Mouse (Mus musculus) layer of hippocampus, postnatal 10 days (tissue): ENCODE results near the gene Ovol1. TPM values are rescaled to one million over a fixed set of nuclear protein-coding genes. Genes with fewer than 3 reads are reported as not detected.

Experiments used
- DNase-seq, 2 experiments: peaks; one replicate each; pipeline ENCODE4 v3.0.0; 2021; ENCODE audit warnings: low spot score in 2 of 2
- total RNA-seq, 2 experiments: library from RNA; stranded (reverse); gene quantifications; 2 replicates each; pipeline ENCODE4 v1.2.3; 2021

Ovol1 gene
- total RNA-seq, 2 experiments from 2014 or later: not detected

DNA sequence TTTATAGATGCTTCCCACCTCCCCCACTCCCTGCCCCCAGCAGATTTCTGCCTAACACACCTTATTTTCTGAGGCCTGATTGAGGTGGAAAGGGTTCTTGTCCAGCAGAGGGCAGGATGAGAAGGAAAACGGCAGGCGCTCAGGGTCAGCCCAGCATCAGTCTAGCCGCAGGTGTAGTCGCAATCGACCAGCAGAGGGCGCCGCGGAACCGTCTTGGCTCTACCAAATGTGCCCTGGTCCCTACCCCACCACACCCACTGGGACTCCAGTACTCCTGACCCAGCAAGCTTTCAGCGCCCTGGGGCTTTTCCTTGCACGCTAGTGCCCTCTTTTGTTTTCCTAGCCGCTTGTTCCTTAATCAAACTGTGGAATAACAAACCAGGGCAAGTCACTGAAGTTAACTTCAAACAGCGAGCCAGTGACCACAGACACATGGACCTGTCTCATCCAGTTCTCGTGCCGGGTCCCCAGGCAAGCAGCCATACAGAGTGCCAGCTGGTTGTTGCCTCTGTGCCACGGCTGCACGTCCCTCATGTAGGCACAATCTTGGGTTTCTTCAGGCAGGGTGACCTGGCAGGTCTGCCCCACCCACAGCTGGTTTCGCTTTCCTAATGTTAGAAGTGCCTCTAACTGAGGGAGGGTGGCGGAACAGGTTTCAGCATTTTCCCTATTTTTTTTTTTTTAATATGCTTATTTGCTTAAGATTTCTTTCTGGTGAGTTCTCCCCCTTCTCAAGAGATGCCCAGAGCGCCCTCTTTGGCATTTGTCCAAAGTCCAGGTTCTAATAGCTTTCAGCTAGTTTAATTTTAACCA is 30.9 kb downstream of the Ovol1 start:
- peak; percentile 96 for DNase-seq

DNA sequence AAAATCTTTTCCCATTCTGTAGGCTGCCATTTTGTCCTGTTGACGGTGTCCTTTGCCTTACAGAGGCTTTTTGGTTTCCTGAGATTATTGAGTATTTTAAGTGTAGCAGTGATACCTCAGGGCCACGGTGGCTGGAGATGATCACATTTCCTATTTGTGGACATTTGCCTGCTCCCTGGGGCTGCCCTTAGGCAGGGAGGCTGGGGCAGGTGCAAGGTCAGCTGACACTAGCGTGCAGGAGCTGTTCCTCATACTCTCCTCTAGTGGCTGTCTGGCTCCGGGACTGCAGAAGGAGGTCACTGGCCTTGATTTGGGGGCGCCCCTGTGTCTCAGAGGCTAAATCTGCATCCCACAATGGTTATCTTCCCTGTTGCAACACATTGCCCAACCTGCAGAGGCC is 35.2 kb downstream of the Ovol1 start:
- DNase-seq: no peak

- DNase-seq: no peak
These were observed 41.7 kb downstream of the Ovol1 start for GRCm38 (mm10) chr19:5518721-5519120.

DNA sequence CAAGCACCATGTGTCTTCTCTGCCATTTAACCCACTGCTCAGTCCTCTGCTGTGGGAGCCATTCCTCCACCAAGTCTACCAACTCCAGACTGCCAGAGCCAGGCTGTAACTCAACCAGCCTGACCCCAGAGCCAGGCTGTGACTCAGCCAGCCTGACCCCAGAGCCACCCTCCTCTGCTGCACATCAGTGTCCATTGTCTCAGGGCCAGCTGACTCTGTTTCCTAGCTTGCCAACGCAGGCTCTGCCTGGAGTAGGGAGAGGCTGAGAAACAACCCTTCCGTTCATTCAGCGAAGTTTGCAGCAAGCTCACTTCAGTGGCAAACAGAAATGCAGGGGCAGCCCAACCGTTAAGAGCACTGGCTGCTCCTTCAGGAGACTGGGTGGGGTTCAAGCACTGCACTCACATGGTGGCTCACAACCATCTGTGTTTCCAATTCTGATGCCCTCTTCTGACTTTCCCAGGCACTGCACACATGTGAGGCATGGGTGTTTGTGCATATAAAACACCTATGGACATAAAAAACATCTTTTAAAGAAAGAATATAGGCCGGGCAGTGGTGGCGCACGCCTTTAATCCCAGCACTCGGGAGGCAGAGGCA is 43.4 kb downstream of the Ovol1 start:
- DNase-seq: no peak

DNA sequence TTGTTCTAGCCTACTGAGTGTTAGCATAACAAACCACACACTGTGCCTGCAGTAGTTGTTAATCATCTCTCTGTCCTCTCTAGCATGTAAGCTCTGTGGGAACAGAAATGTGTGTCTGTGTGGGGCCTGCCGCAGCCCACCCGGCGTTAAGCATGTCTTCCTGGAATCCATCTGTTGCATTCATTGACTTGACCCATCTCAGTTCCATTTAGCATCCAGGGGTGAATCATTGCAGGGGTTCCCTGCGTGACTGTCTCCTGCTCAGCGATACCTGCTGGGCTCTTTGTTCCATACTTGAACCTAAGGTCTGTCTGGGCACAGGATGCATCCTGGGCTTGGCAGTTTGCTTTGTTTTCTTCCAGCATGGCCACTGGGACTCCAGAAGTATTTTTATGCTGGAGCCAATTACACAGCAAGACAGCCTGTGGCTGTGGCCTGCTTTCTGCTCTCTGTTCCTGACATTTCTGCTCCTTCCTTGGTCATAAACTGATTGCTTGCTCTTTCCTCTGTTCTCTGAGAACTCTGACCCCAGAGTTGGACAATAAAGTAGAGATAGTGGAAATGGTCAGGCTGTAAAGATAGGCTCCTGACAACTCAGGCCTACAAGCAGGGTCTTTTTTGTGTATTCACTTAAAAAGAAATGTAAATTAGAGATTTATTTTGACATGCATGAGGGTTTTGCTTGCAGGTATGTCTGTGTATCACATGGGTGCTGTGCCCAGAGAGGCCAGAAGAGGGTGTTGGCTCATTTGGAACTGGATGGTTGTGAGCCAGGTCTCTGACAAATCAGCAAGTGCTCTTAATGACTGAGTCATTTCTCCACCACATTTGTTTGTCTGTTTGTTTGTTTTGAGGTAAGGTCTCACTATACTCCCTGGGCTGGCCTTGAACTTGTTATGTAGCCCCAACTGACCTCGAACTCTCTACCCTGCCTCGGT is 44.3 kb downstream of the Ovol1 start:
- DNase-seq: no peak

- DNase-seq: no peak
These were observed 47.5 kb downstream of the Ovol1 start for GRCm38 (mm10) chr19:5513005-5513349.

DNA sequence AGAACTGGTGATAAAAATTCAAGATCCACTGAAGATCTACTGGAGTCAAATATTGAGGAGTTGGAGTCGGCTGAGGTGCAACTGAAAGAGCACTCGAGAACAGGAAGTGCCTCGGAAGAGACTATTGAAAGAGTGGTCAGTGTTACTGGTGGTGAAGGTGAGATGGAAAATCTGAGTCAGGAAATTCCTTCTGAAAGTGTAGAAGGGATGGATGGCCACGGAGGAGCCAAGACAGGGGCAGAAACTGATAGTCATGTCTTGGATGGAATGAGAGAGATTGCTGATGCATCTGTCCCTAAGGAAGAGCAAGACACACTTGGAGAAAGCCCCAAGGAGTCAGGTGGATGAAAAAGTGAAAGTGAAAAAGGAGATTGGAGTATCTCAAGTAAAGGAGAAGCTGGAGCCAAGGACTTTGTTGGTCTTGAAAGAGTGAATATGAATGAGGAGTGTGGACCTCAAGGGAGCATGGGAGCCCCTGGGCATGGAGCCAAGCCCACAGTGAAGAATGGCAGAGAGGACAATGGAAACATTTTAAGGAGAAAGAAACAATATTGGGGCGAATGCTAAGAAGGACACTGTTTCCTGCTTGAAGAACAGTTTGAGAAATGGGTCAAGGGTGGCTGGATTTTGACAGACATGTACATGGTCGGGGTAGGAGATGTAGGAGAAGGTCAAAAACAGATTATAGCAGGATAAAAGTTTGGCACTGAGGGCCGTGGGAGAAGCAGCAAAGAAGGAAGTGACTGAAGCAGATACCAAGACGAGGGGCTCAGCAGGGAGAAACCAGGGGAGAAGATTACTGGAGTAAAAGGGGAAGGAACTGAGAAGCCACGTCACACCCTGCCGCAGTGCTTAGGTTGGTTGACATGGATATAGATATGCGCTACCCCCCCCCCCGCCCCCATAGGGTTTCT is 48.1 kb downstream of the Ovol1 start:
- peak in 1 of 2 experiments; percentile 17 for DNase-seq

DNA sequence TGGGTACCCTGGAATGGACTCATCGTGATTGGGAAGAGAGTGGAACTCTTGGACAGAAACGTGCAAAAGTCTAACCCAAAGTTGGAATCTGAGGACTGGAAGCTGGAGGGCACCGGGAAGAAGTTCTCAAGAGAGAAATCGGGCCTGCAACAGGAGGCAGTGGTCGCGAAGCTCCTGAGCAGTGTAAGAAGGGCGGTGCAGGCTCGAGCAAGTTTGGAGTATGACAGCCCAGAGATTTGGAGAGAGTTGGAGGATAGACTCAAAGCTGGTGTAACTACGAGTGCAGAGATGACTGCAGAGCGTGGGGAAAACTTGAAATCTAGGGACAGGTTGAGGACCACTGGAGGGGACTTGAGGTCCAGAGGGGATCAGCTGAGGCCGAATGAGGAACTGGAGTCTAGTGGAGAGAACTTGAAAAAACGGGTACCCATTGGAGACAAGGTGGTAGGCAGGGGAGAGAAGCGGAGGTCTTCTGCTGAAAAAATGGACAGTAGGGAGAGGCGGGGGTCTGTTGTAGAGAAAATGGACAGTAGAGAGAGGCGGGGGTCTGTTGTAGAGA is 49.3 kb downstream of the Ovol1 start:
- DNase-seq: no peak

DNA sequence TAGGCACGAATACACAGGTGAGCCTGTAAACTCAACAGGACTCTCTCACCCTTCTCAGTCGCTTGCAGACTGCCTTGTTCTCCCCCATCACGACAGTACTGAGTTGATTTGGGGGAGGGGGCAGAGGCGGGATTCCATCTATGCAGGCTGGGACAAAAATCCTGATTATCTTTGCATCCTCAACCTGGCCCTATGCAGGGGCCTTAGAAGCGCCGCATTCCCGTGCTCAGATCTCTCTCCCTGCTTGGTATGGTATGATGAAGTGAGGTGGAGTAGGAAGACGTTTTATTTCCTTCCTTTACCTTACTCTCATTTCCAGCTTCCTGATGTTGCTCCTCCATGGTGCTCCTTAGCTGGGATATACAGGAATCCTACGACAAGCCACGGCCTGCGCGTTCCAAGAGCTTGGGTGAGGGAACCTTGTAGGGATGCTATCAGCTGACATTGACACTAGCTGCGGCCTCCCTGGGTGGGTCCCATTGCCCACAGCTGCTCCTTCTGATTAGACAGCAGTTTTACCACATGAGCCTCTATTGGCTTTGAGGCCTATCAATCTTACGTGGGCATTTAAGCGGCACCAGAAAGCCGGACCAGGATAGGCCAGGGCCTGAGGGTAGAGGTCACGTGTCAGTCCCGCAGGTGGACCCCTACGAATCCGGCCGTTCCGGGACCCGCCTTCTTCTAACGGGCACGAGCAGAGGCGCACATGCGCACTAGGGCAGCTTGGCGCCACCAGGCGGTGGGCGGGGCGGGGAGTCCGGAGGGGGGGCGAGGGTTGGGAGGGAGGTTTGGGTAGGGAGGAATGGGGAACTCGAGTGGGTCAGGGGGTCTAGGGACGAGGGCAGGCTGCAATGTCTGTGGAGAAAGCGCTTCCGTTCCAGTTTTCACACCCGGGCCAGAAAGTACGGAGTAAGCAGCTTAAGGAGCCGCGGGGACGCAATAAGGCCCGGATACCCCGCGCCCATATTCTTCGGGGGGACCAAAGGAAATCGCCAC is 50.1 kb downstream of the Ovol1 start, which contains the start of gene Snx32:
TSS of gene Snx32 (minus strand) at position 508 of the 996 bp plus-strand sequence.
- DNase-seq: peak; percentile 95 to 97

DNA sequence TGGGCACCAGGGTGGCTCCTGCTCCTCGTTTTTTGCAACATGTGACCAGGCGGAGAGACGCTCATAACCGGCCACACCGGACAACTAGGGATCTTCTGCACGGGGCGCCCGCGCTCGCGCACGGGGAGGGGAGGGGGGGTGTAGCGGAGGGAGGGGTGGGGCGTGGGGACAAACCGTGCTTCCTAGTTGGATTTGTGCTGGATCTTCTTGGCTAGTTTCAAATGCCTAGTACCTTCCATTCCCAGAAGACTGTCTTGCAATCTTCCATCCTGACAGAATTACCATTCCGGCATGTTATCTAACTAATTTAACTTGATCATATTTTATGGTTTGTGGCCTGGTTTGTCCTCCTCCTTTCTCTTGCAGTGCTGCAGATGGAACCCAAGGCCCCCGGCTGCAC is 56.8 kb downstream of the Ovol1 start, which contains the start of gene 1700020D05Rik:
TSS of gene 1700020D05Rik (minus strand) at position 101 of the 400 bp plus-strand sequence.
- no peak for DNase-seq

DNA sequence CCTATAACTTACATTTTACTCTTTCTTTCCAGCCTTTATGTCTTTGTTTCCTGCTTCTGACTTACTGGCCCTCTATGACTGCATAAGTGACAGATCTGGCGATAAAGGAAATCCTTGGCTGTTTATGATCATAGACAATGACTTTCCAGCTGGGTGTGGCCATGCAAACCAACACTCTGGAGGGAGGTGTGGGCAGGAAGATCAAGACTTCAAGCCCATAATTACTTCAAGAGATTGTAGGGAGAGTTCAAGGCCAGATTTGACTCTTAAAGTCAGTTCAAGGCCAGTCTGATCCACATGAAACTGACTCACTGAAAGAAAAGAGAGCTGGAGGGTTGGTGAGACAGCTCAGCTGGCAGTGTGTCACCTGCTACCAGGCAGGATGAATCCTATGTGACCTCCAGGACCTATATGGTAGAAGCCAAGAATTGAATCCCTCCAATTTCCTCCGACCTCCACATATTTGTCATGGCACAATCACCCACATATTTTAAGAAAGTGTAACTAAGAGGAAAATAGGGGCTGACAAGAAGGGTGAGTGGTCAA is 60.0 kb downstream of the Ovol1 start:
- no peak for DNase-seq

Other genes with a start within 250 kb of the Ovol1 start
- not detected for gene Catsper1, start 224.9 kb downstream of the Ovol1 start, total RNA-seq
- gene Cst6, start 211.1 kb downstream of the Ovol1 start, total RNA-seq: 1 to 10 TPM; 5.4 to 7.4 TPM
- gene Eif1ad, start 193.9 kb downstream of the Ovol1 start, total RNA-seq: 10 to 100 TPM; 25.9 to 28.3 TPM
- gene Banf1, start 193.5 kb downstream of the Ovol1 start, total RNA-seq: 100 to 1,000 TPM; 110 to 114 TPM
- gene Sart1, start 171.9 kb downstream of the Ovol1 start, total RNA-seq: 10 to 100 TPM; 84.3 to 95.6 TPM
- under 1 TPM in 1 of 2 experiments, not detected in 1; 0.85 TPM for gene Tsga10ip, start 158.1 kb downstream of the Ovol1 start, total RNA-seq
- gene Drap1, start 135.7 kb downstream of the Ovol1 start, total RNA-seq: 100 to 1,000 TPM; 234 to 244 TPM
- 10 to 100 TPM; 55.7 to 57.5 TPM for gene AI837181, start 135.5 kb downstream of the Ovol1 start, total RNA-seq
- gene Fosl1, start 113.1 kb downstream of the Ovol1 start, total RNA-seq: not detected
- 10 to 100 TPM; 26.4 to 32.9 TPM for gene Ccdc85b, start 102.8 kb downstream of the Ovol1 start, total RNA-seq
- gene Fibp, start 100.0 kb downstream of the Ovol1 start, total RNA-seq: 100 to 1,000 TPM in 1 of 2 experiments, 10 to 100 TPM in 1; 83.7 to 108 TPM
- gene Ctsw, start 92.1 kb downstream of the Ovol1 start, total RNA-seq: 1 to 10 TPM; 2.6 to 2.9 TPM
- 10 to 100 TPM; 18.4 to 19.6 TPM for gene Efemp2, start 86.7 kb downstream of the Ovol1 start, total RNA-seq
- gene Mus81, start 72.2 kb downstream of the Ovol1 start, total RNA-seq: 10 to 100 TPM; 34.2 to 40.9 TPM
- 1,000 to 10,000 TPM; 1,802 to 1,826 TPM for gene Cfl1, start 70.2 kb downstream of the Ovol1 start, total RNA-seq
- gene 1700020D05Rik, start 56.9 kb downstream of the Ovol1 start, total RNA-seq: 1 to 10 TPM; 5.6 to 9.8 TPM
- gene Snx32, start 50.1 kb downstream of the Ovol1 start, total RNA-seq: 10 to 100 TPM; 63.1 to 66.2 TPM
- gene Ap5b1, start 7.4 kb upstream of the Ovol1 start, total RNA-seq: 1 to 10 TPM; 8.6 to 8.8 TPM
- gene Rnaseh2c, start 41.2 kb upstream of the Ovol1 start, total RNA-seq: 10 to 100 TPM; 70.8 to 73.5 TPM
- 10 to 100 TPM; 69.7 to 87.5 TPM for gene Kat5, start 49.6 kb upstream of the Ovol1 start, total RNA-seq
- 10 to 100 TPM; 24.4 to 24.7 TPM for gene Rela, start 76.8 kb upstream of the Ovol1 start, total RNA-seq
- gene Sipa1, start 103.1 kb upstream of the Ovol1 start, total RNA-seq: 10 to 100 TPM; 30.0 to 34.2 TPM
- gene Map3k11, start 128.1 kb upstream of the Ovol1 start, total RNA-seq: 10 to 100 TPM; 13.0 to 16.1 TPM
- 10 to 100 TPM; 69.7 to 82.6 TPM for gene Pcnx3, start 128.3 kb upstream of the Ovol1 start, total RNA-seq
- not detected for gene Kcnk7, start 143.7 kb upstream of the Ovol1 start, total RNA-seq
- 10 to 100 TPM; 33.4 to 41.1 TPM for gene Ehbp1l1, start 165.7 kb upstream of the Ovol1 start, total RNA-seq
- 10 to 100 TPM; 44.4 to 46.5 TPM for gene Fam89b, start 169.0 kb upstream of the Ovol1 start, total RNA-seq
- gene Ltbp3, start 180.3 kb upstream of the Ovol1 start, total RNA-seq: 10 to 100 TPM; 33.4 to 35.4 TPM
- gene Scyl1, start 210.8 kb upstream of the Ovol1 start, total RNA-seq: 10 to 100 TPM; 67.3 to 72.8 TPM